Mouse (Mus musculus) MN1 (cell line): ENCODE measurements around the gene Nr2c2ap.

Experiments
- DNase-seq: peaks from one replicate; pipeline ENCODE4 v3.0.0-alpha.2; 2016; ENCODE audit warnings: low spot score

Gene Nr2c2ap

GRCm38 (mm10) chr8:70131166-70131883 is at the start of gene Nr2c2ap:
Nr2c2ap (plus strand) TSS chr8:70131333.
- peak; percentile 68 for DNase-seq

DNA sequence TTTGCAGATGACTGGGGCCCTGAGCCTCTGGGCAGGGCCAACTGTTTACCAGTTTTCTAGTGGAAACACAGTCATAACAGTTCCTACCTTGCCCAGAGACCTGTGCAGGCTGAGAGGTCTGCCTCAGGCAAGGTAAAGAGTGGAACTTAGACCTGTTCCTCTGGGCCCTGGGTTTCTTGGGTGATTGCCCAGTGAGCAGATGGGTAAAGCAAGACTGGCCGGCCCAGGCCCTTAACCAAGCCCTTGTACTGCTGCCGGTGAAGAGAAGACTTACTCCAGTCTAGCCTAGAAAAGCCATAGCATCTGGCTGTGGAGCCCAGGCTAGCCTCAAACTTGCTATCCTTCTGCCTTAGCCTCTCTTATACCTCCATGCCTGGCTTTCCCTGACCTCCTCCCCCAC is 49.2 kb upstream of the Nr2c2ap start:
- no peak for DNase-seq

DNA sequence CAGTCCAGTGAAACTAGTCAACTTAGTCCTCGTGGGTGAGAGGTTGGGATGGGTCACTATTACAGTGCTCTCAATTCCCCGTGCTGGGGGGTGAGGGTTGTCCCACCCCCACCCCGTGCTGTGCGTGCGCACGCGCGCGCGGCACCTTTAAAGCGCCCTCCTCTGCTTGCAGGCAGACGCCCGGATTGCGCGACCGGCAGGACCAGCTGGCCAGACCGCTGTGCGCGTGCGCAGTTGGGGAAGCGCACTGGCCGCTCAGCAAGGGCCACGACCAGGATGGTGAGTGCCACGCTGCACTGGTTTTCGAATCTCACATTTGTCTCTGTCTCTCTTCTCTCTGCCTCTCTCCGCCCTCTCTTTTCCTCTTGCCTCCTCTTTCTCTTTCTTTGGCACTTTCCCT is 47.8 kb upstream of the Nr2c2ap start, which contains the start of gene Hapln4:
Gene Hapln4 (plus strand): TSS at position 173 of the 400 bp plus-strand sequence.
- DNase-seq: no peak

GRCm38 (mm10) chr8:70084191-70085065 is 46.7 kb upstream of the Nr2c2ap start:
- DNase-seq: no peak

DNA sequence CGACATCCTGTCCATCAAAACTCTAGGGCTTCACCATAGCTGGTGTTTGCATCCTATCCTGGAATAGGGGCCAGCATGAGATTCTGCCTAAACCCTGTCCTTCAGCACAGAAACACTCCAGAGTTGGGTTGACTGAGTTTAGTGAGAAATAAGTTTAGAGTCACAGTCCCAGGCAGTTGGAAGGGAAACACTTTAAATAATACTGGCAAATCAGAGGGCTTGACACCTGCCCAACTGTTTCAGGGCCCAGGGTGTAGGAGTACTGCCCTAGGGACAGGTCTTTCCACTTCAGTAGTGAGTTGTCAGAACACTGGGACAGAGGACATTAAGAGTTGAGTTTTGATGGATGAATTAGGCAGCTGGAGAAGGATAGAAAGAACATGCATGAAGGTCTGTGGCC is 45.0 kb upstream of the Nr2c2ap start:
- no peak for DNase-seq

GRCm38 (mm10) chr8:70087237-70087636 is 43.9 kb upstream of the Nr2c2ap start:
- no peak for DNase-seq

DNA sequence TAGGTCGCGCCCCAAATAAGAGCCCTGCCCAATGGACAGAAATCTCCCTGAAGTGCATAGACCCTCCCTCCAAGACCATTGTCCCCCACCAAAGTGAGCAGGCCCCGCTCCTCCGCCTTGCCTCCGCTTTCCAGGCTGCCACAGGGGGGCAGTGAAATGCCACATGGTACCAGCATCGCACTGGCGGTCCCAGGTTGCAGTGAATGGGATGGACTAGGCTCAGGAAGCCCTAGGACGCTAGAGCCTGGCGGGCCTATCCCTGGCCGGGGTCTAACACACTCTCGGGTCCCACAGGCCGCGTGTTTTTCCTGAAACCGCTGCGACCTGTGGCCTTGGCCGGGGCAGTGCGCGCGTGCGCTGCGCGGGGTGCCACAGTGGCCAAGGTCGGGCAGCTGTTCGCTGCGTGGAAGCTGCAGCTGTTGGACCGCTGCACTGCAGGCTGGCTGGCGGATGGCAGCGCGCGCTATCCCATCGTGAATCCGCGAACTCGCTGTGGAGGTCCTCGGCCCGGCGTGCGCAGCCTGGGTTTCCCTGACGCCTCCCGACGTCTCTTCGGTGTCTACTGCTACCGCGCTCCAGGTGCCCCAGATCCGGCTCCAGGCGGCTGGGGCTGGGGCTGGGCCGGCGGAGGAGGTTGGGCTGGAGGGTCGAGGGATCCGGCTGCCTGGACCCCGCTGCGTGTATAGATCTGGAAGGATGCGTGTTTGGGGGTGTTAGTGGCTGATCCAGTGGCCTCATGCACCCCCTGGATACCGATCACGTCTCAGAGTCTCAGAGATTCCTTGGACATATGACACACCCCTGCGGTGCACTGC is 43.1 kb upstream of the Nr2c2ap start:
- no peak for DNase-seq

DNA sequence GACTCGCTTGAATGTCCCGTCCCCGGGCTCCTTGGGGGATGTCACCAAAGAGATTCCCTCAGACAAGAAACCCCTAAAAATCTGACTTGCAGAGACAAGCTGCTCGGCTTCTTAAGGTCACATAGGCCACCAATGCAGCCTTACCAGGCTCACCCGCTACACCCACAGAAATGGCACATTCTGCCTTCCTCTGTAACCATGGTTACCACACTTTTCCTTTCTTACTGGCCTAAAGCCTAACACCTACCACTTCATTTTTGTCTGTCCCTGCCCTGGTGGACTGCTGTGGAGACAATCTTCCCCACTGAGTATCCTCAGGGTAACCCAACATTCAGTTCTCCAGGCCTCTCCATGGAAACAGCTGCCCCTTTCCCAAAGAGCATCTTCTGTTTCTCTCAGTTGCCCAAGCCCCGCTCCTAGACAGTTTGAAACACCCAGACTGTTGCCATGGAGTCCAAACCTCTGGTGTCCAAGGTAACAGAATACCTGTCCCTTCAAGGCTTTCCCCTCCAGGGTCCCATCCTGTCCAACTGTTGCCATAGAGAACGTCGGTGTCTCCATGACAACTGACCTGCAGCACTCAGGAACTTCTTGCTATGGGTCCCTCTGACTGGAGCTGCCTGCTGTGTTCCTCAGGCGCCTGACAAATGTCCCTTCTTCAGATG is 41.7 kb upstream of the Nr2c2ap start:
- DNase-seq: no peak

GRCm38 (mm10) chr8:70092786-70093185 is 38.3 kb upstream of the Nr2c2ap start:
- no peak for DNase-seq

DNA sequence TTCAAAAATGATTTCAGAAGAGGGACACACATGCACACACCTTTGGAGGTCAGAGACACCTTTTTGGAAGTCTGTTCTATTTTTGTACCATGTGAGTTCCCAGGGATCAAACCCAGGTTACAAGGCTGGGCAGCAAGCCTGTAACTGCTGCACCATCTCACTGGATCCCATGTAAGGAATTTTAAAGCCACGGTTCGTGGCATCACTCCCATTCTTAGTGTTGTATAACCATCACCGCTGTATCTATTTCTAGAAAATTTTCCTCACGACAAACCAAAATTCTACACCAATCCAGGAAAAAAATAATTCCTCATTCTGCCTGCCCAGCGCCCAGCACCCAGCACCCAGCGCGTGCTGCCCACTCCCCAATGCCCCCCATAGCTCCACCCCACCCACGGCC is 31.9 kb upstream of the Nr2c2ap start:
- no peak for DNase-seq

- DNase-seq: no peak
These were observed 30.9 kb upstream of the Nr2c2ap start for GRCm38 (mm10) chr8:70100241-70100640.

DNA sequence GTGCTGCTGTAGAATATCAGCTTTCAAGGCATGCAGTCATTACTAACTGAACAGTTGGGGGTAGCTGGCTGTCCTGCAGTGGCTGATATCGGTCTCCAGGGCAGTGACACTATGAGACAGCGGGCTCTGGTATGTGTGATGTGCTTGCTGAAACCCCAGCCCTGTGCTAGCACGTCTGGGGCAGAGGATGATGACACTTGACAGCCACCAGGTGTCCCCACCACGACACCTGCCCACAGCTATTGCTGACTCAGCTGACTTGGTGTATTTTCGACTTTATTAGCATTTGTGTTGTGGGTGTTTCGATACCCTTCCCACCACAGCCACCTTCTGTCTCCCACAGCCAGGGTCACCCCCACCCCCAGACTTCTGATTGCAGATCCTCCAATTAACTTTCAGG is 26.6 kb upstream of the Nr2c2ap start:
- DNase-seq: peak; percentile 72

DNA sequence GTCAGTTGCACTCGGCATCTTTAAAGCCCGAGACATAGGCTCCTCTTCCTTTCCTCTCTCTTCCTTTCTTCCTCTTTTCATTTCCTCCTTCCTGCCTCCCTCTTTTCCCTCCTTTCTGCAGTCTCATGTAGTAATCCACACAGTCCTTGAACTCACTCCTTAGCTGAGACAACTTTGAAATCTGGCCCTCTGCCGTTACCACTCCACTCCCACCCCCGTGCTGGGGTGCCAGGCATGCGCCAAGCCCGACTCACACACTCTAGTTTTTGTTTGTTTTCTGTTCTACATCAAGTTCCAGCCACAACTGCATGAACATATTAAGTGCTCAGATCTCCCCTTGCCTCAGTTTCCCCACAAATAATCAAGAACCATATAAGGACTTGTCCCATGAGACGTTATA is 26.2 kb upstream of the Nr2c2ap start:
- DNase-seq: no peak

DNA sequence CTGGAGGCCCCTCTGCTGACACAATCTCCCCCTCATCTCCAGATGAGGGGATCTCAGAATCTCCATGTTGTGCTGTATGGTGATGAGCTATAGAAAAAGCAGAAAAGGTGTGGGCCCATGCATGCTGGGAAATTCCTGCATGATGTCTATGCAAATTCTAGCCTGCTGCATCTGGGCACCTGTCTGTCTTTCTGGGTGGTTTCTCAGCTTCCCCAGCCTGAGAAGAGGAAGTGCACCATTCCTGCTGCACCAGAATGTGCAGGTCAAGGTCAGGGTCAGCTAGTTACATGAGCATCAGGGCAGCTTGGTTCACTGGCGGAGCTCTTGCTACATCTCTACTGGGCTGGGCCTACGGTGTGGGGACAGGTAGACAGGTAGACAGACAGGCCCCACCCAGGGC is 20.7 kb upstream of the Nr2c2ap start:
- no peak for DNase-seq

GRCm38 (mm10) chr8:70111192-70111795 is 19.8 kb upstream of the Nr2c2ap start:
- no peak for DNase-seq

DNA sequence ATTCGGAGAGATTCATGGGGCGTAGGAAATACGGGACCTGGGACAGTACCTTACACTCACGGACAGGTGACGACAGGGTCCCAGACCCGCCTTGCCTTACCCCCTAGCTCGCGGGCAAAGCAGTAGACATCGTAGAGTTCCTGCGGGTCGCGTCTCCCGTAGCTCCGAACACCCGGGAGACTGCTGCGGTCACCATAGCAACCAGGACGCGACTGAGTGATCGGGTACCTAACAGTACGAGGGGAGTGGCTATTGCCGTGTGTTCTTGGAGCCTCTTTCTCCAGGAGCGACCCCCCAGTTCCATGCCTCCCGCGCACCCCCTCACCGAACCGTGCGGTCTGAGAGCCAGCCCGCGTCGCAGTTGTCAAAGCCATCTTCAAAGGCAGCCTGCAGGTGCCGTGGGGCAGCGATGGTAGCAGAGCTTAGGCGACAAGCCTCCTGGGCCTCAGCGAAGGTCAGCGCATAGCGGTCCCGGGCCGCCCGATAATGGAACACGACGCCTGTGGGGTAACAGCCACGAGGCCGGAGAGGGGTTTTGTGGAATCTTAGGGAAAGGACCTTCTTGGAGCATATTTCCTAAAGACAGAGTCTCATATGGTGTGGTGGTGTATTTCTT is 18.6 kb upstream of the Nr2c2ap start:
- no peak for DNase-seq

DNA sequence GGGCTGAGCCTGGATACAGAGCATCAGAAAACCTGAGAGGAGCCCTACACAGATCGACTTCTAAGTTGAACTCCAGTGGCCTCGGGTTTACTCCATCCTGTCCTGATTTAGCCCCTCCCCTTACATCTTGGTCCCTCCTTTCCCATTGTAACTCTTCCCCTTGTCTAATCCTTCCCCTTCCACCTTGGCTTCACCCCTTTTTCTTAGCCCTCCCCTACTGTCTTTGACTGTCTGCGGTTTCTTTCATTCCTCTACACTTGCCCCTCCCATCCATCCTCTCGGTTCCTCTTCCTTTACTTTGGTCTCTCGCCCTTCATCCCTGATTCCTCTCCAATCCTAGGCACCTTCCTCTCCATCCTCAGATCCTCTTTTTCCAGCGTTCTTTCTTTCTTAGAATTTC is 16.6 kb upstream of the Nr2c2ap start:
- DNase-seq: no peak

DNA sequence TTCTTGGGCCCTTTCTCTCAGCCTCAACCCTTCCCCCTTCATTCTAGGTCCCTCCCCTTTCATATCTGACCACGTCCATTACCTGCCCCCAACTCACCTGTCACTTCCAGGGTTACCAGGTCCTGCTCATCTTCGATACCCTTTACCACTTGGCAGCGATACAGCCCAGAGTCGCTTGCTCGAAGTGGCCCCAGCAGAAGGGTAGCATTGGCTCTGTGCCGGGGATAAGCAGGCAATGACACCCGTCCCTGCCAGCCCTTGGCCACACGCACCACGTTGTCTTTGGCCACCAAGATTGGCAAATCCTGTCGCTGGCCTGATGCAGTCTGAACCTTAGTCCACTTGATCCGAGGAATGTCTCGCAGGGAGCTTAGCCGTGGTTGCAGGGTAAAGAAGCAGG is 16.2 kb upstream of the Nr2c2ap start:
- DNase-seq: no peak

DNA sequence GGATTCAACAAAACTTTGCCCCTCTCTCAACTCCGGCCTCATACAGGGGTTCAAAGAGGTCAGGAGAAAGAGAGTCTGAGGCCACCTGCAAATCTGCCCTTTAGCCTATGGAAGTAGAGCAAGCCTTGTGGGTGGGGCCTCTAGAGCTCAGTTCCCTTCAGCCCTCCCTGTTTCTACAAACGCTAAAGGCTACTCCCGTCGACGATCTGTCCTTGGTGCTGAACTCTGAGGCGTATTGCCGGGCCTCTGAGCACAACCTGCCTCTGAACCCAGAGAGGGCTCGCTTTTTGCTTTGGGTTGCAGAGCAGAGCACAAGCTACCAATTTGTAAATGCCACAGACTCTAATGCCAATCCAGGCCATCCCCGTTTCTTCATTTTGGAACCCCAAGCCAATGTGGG is 13.5 kb upstream of the Nr2c2ap start:
- DNase-seq: no peak

GRCm38 (mm10) chr8:70118726-70119700 is 12.1 kb upstream of the Nr2c2ap start:
- no peak for DNase-seq
